Mouse (Mus musculus) limb, embryonic 12.5 days (tissue): ENCODE measurements at regions not wholly inside any gene's neighbourhood (a gene's known extent, or its start where the extent isn't known, plus 50 kb on each side); places are given as distances from the start of the nearest gene placed in this dataset.

Experiments
- ATAC-seq: fragments of 200-750 bp; cut with Nextera tagmentation; 2 replicates; pipeline ENCODE4 v1.8.0; 2017; ENCODE audit warnings: low read depth, moderate TSS enrichment; ENCODE audit not compliant: insufficient number of reproducible peaks, insufficient read depth, low FRiP score, low TSS enrichment
- H3K27ac ChIP-seq: fragments of 300-500 bp; sonication (generic); 2 replicates; pipeline ENCODE4 v1.5.1; 2016; ENCODE audit warnings: mild to moderate bottlenecking, moderate library complexity
- H3K27me3 ChIP-seq: fragments of 300-500 bp; sonication (generic); 2 replicates; pipeline ENCODE4 v1.6.1; 2016; ENCODE audit warnings: mild to moderate bottlenecking, moderate library complexity
- H3K36me3 ChIP-seq: fragments of 300-500 bp; sonication (generic); 2 replicates; pipeline ENCODE4 v1.6.1; 2016; ENCODE audit warnings: mild to moderate bottlenecking, moderate library complexity
- H3K4me1 ChIP-seq: fragments of 300-500 bp; sonication (generic); replicated peaks from 2 replicates; pipeline ENCODE4 v1.6.1; 2016
- H3K4me2 ChIP-seq: fragments of 300-500 bp; sonication (generic); 2 replicates; pipeline ENCODE4 v1.6.1; 2016; ENCODE audit warnings: mild to moderate bottlenecking, moderate library complexity
- H3K4me3 ChIP-seq: fragments of 300-500 bp; sonication (generic); replicated peaks from 2 replicates; pipeline ENCODE4 v1.5.1; 2016; ENCODE audit warnings: mild to moderate bottlenecking
- H3K9ac ChIP-seq: fragments of 300-500 bp; sonication (generic); replicated peaks from 2 replicates; pipeline ENCODE4 v1.6.1; 2016; ENCODE audit warnings: mild to moderate bottlenecking, moderate library complexity
- H3K9me3 ChIP-seq: fragments of 300-500 bp; sonication (generic); 2 replicates; pipeline ENCODE4 v1.6.1; 2016; ENCODE audit warnings: mild to moderate bottlenecking, moderate library complexity
- WGBS: fragments of 180-500 bp; shearing (Covaris S2); methylation state at CpG from one replicate; pipeline ENCODE4 v1.1.7; 2016; 5-methylcytosine and 5-hydroxymethylcytosine counted together

GRCm38 (mm10) chr15:86566111-86566510 is 351.9 kb downstream of the Tbc1d22a start:
- 67% methylated on average over 3 of the region's 3 CpGs for WGBS
- Histone ChIP-seq H3K9ac (no peak overlapping the region), H3K4me1 (no peaks in the 10 kb centered on the region), H3K27me3 (no peaks in the 10 kb centered on the region), H3K27ac (no peak overlapping the region), H3K36me3 (no peaks in the 10 kb centered on the region), H3K9me3 (no peaks in the 10 kb centered on the region), H3K4me3 (no peak overlapping the region), H3K4me2 (no peak overlapping the region)
- ATAC-seq = no peak

- no peak overlapping the region for H3K9ac ChIP-seq
- no peak overlapping the region for H3K4me2 ChIP-seq
- no peaks in the 10 kb centered on the region for H3K4me1 ChIP-seq
- no peak for ATAC-seq
- H3K27me3 ChIP-seq = no peaks in the 10 kb centered on the region
- no peaks in the 10 kb centered on the region for H3K9me3 ChIP-seq
- H3K4me3 ChIP-seq = no peak overlapping the region
- no peak overlapping the region for H3K27ac ChIP-seq
- H3K36me3 ChIP-seq = no peaks in the 10 kb centered on the region
- 68% methylated on average over 5 of the region's 5 CpGs for WGBS
Measured at GRCm38 (mm10) chr15:86574311-86574710, 360.1 kb downstream of the Tbc1d22a start.

DNA sequence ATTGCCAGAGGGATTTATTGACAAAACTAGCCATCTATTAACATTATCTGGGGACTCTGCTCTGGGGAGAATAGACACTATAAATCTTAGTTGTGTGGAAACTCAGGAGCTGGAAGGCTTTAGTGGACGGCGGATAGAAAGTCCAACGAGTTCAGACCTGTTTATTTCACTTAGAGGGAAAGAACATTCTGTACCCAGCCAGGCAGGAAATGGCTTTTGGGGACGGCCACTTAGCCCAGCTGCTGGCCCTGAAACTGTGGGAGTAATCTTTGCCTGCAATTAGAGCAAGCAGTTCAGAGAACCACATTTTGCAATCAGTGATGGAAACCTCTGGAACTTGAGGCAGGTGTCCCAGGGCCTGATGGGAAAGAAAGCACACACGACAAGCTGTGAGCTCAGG is 362.4 kb downstream of the Tbc1d22a start:
- no peak for ATAC-seq
- H3K4me1 ChIP-seq = no peaks in the 10 kb centered on the region

DNA sequence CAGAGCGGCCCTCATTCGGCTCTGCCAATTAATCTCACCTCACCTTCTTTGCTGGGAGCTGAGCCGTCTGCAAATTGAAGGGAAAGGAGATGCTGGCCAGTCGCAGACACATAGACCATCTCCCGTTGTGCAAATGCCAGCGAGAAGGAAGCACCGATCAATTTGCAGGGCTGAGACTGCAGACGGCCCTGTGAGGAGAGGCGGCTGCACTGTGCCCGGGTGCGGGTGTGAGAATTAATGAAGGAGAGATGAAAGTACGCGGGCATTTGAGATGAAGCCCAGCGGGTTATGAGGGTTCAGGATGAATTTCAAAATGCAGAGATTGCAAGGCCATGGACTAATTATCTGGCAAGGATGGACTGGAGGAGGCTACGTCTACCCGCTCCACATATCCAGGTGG is 364.4 kb downstream of the Tbc1d22a start:
- Histone ChIP-seq H3K9ac (no peak overlapping the region), H3K4me1 (no peaks in the 10 kb centered on the region), H3K4me2 (no peak overlapping the region), H3K27me3 (no peaks in the 10 kb centered on the region), H3K9me3 (no peaks in the 10 kb centered on the region), H3K27ac (no peak overlapping the region), H3K4me3 (no peak overlapping the region), H3K36me3 (no peaks in the 10 kb centered on the region)
- WGBS = 83% methylated on average over 16 of the region's 16 CpGs
- no peak for ATAC-seq

More for the DNA sequence above, 362.4 kb downstream of the Tbc1d22a start:
- H3K9ac ChIP-seq = no peak overlapping the region
- H3K27ac ChIP-seq = no peak overlapping the region
- no peaks in the 10 kb centered on the region for H3K36me3 ChIP-seq
- no peaks in the 10 kb centered on the region for H3K27me3 ChIP-seq
- WGBS = 45% methylated on average over 5 of the region's 5 CpGs
- no peak overlapping the region for H3K4me3 ChIP-seq
- H3K9me3 ChIP-seq = no peaks in the 10 kb centered on the region
- H3K4me2 ChIP-seq = no peak overlapping the region

DNA sequence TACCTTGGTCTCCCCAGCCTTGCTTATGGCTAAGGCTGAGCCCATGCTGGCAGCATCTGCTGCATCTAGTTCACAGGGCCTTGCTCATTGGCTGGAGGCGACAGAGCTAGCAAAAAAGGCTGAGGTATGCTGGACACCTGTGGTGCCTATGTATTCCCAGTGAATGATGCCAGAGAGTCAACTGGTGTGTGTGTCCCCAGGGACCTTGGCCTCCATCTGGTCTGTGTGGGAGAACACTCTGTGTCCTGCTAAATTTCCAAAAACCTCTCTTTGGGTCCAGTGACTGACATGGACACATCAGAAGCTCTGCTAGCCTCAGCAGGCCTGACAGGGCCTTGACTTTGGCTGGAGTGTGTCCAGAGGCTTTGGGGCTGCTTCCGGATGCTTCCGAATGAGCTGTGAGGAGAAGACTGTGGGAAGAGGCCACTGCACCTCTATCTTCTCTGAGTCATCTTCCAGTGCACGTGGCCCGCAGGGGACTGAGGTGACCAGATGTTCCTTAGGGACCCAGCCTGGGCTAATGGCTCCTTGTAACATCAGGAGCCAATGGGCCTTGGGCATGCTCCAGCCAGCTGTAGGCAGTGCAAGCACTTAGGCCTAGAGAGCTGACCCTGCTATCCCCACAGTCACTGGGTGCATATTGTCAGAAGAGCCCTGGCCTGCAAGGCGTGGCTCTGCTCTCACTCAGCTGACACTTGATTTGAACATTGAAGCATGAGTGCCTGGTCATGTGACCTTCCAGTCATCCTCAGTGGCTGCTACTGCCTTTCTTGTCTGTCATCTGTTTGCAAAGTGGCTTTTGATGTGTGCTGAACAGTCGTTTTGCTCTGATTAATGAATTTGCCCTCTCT is 368.2 kb downstream of the Tbc1d22a start:
- Histone ChIP-seq H3K9ac (no peak overlapping the region), H3K9me3 (no peaks in the 10 kb centered on the region), H3K4me2 (no peak overlapping the region), H3K4me3 (no peak overlapping the region), H3K27me3 (no peaks in the 10 kb centered on the region), H3K36me3 (no peaks in the 10 kb centered on the region), H3K27ac (no peak overlapping the region), H3K4me1 (no peaks in the 10 kb centered on the region)
- WGBS = 73% methylated on average over 7 of the region's 7 CpGs
- no peak for ATAC-seq

GRCm38 (mm10) chr15:86585716-86586115 is 371.5 kb downstream of the Tbc1d22a start:
- no peaks in the 10 kb centered on the region for H3K9me3 ChIP-seq
- H3K36me3 ChIP-seq = no peaks in the 10 kb centered on the region
- H3K4me2 ChIP-seq = no peak overlapping the region
- ATAC-seq = no peak
- no peak overlapping the region for H3K9ac ChIP-seq
- H3K4me1 ChIP-seq = no peaks in the 10 kb centered on the region
- WGBS = 73% methylated on average over 4 of the region's 4 CpGs
- no peaks in the 10 kb centered on the region for H3K27me3 ChIP-seq
- no peak overlapping the region for H3K4me3 ChIP-seq
- H3K27ac ChIP-seq = no peak overlapping the region

GRCm38 (mm10) chr15:86587209-86587608 is 372.9 kb downstream of the Tbc1d22a start:
- no peak for ATAC-seq
- no peaks in the 10 kb centered on the region for H3K27me3 ChIP-seq
- no peaks in the 10 kb centered on the region for H3K4me1 ChIP-seq
- H3K9me3 ChIP-seq = no peaks in the 10 kb centered on the region
- no peak overlapping the region for H3K4me3 ChIP-seq
- WGBS = 84% methylated on average over 6 of the region's 6 CpGs
- no peaks in the 10 kb centered on the region for H3K36me3 ChIP-seq
- no peak overlapping the region for H3K9ac ChIP-seq
- H3K27ac ChIP-seq = no peak overlapping the region
- no peak overlapping the region for H3K4me2 ChIP-seq

- H3K4me2 ChIP-seq = no peak overlapping the region
- no peaks in the 10 kb centered on the region; the same call in 1 of the 2 replicates for H3K4me1 ChIP-seq
- no peak overlapping the region for H3K27ac ChIP-seq
- H3K4me3 ChIP-seq = no peak overlapping the region
- no peaks in the 10 kb centered on the region for H3K9me3 ChIP-seq
- H3K27me3 ChIP-seq = no peaks in the 10 kb centered on the region
- no peak for ATAC-seq
- H3K36me3 ChIP-seq = no peaks in the 10 kb centered on the region
- 86% methylated on average over 7 of the region's 7 CpGs for WGBS
- no peak overlapping the region for H3K9ac ChIP-seq
Measured at GRCm38 (mm10) chr15:86590033-86590432, 375.8 kb downstream of the Tbc1d22a start.

- no peak overlapping the region for H3K9ac ChIP-seq
- no peak overlapping the region for H3K4me2 ChIP-seq
- H3K4me1 ChIP-seq = no peaks in the 10 kb centered on the region; the same call in 1 of the 2 replicates
- H3K36me3 ChIP-seq = no peaks in the 10 kb centered on the region
- no peaks in the 10 kb centered on the region for H3K27me3 ChIP-seq
- 75% methylated on average over 5 of the region's 5 CpGs for WGBS
- no peak overlapping the region for H3K27ac ChIP-seq
- no peaks in the 10 kb centered on the region for H3K9me3 ChIP-seq
- no peak overlapping the region for H3K4me3 ChIP-seq
- no peak for ATAC-seq
Measured at GRCm38 (mm10) chr15:86590896-86591295, 376.6 kb downstream of the Tbc1d22a start.

- 60% methylated on average over 6 of the region's 6 CpGs for WGBS
Measured at GRCm38 (mm10) chr15:86593404-86593803, 379.1 kb downstream of the Tbc1d22a start.

DNA sequence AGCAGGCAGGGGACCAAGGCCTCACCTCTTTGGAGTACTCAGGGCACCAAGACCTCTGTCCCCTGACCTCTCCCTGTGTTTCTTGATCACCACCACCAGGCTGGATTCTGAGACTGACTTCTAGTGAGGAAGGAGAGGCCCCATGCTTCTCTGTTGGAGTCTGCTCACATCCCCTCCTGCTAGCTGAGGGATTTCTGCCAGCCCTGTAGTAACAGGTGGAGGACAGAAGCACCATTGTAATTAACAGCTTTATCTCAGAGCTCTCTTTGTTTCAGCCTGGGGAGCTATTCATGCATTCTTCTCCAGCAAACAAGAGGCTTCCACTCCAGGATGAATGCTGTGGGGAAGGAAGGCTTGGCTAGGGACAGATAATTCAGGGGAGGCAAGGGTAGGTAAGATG is 392.2 kb downstream of the Tbc1d22a start:
- Histone ChIP-seq H3K4me1 (no peaks in the 10 kb centered on the region), H3K9ac (no peak overlapping the region), H3K27ac (no peak overlapping the region), H3K9me3 (no peaks in the 10 kb centered on the region), H3K27me3 (no peaks in the 10 kb centered on the region), H3K4me3 (no peak overlapping the region), H3K36me3 (no peaks in the 10 kb centered on the region), H3K4me2 (no peak overlapping the region)
- no peak for ATAC-seq

More at GRCm38 (mm10) chr15:86593404-86593803, 379.1 kb downstream of the Tbc1d22a start:
- H3K4me1 ChIP-seq = no peaks in the 10 kb centered on the region; the same call in 1 of the 2 replicates
- no peak overlapping the region for H3K4me2 ChIP-seq
- H3K4me3 ChIP-seq = no peak overlapping the region
- no peak for ATAC-seq
- H3K9me3 ChIP-seq = no peaks in the 10 kb centered on the region
- no peak overlapping the region for H3K9ac ChIP-seq
- H3K27me3 ChIP-seq = peaks cover 8% of the 10 kb centered on the region; the same call in 1 of the 2 replicates
- no peaks in the 10 kb centered on the region for H3K36me3 ChIP-seq
- no peak overlapping the region for H3K27ac ChIP-seq

GRCm38 (mm10) chr15:86609692-86610091 is 395.4 kb downstream of the Tbc1d22a start:
- Histone ChIP-seq H3K9ac (no peak overlapping the region), H3K4me3 (no peak overlapping the region), H3K4me1 (no peaks in the 10 kb centered on the region), H3K4me2 (no peak overlapping the region), H3K27me3 (no peaks in the 10 kb centered on the region), H3K36me3 (no peaks in the 10 kb centered on the region), H3K27ac (no peak overlapping the region), H3K9me3 (no peaks in the 10 kb centered on the region)
- no peak for ATAC-seq
- WGBS = 87% methylated on average over 6 of the region's 6 CpGs
